Mouse (Mus musculus) kidney, adult 8-10 months (tissue): ENCODE data around the gene Xpot.

Experiments
- DNase-seq, 2 experiments: peaks; one replicate each; pipeline ENCODE4 v3.0.0; 2022

Xpot gene

GRCm38 (mm10) chr10:121615935-121616334 lies 10.2 kb downstream of the Xpot start:
- no peak for DNase-seq

GRCm38 (mm10) chr10:121615146-121615870 lies 10.8 kb downstream of the Xpot start:
- DNase-seq: peak in 1 of 2 experiments; percentile 28

GRCm38 (mm10) chr10:121613570-121613969 lies 12.6 kb downstream of the Xpot start:
- peak in 1 of 2 experiments; percentile 33 for DNase-seq

- no peak for DNase-seq
Measured at GRCm38 (mm10) chr10:121612448-121612847, 13.7 kb downstream of the Xpot start.

- DNase-seq: no peak
Measured at GRCm38 (mm10) chr10:121611587-121611986, 14.5 kb downstream of the Xpot start.

- DNase-seq: peak in 1 of 2 experiments; percentile 44
Measured at GRCm38 (mm10) chr10:121608177-121608576, 18.0 kb downstream of the Xpot start.

- DNase-seq: no peak
Measured at GRCm38 (mm10) chr10:121604632-121605344, 21.3 kb downstream of the Xpot start.

GRCm38 (mm10) chr10:121603556-121603955 lies 22.6 kb downstream of the Xpot start:
- DNase-seq: no peak

- no peak for DNase-seq
Measured at GRCm38 (mm10) chr10:121601272-121601671, 24.9 kb downstream of the Xpot start.

GRCm38 (mm10) chr10:121596580-121596979 lies 29.6 kb downstream of the Xpot start:
- no peak for DNase-seq

GRCm38 (mm10) chr10:121591106-121591505 lies 35.0 kb downstream of the Xpot start:
- peak; percentile 24 to 34 for DNase-seq

GRCm38 (mm10) chr10:121587371-121587840 lies 38.7 kb downstream of the Xpot start:
- DNase-seq: peak in 1 of 2 experiments; percentile 1

- peak; percentile 92 to 93 for DNase-seq
Measured at GRCm38 (mm10) chr10:121586675-121587370, 39.3 kb downstream of the Xpot start, which contains the start of gene Tbk1. Tbk1 (minus strand) TSS chr10:121586787.

- DNase-seq: no peak
Measured at GRCm38 (mm10) chr10:121585791-121586642, 40.1 kb downstream of the Xpot start.

GRCm38 (mm10) chr10:121585056-121585790 lies 40.9 kb downstream of the Xpot start:
- DNase-seq: no peak

- DNase-seq: no peak
Measured at GRCm38 (mm10) chr10:121584033-121584432, 42.1 kb downstream of the Xpot start.

- no peak for DNase-seq
Measured at GRCm38 (mm10) chr10:121583016-121583415, 43.1 kb downstream of the Xpot start.

GRCm38 (mm10) chr10:121582287-121582686 lies 43.8 kb downstream of the Xpot start:
- DNase-seq: no peak

- DNase-seq: no peak
Measured at GRCm38 (mm10) chr10:121581405-121581804, 44.7 kb downstream of the Xpot start.

- no peak for DNase-seq
Measured at GRCm38 (mm10) chr10:121580381-121580780, 45.8 kb downstream of the Xpot start.

GRCm38 (mm10) chr10:121576372-121576771 lies 49.8 kb downstream of the Xpot start:
- no peak for DNase-seq
